In the genomic region with DNA sequence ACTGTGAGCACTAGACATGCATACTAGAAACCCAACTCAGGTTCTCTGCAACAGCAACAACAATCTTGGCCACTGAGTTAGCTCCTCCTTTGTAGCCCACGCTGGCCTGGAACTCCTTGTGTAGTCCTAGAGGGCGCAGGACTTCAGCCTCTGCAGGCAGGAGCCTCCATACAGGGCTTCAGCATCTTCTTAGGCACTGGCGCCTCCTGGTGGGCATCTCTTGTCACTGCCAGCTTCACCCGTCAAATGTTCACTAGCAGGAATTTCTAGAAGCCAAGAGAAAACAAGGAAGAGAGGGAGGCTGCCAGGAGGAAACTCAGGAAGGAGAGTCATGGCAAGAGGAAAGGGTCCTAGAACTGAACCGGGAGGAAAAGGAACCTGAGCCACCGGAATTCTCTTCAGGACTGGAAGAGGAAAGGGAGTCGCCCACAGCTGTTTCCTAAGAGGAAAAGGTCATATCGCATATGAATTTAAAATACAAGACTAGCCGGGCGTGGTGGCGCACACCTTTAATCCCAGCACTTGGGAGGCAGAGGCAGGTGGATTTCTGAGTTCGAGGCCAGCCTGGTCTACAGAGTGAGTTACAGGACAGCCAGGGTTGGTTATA, we compare ENCODE assay signal across 9 mouse cellular contexts. TPM values are rescaled to one million over a fixed set of nuclear protein-coding genes. Genes with fewer than 3 reads are reported as not detected.
DNase-seq lines count a peak whose midpoint lies in the region; ATAC-seq and TF ChIP-seq lines count a peak whose summit lies in the region.
"Had no signal": no experiment of that assay in that cellular context is flagged by ENCODE, and none has a peak within 500 bp of the region (broad histone marks: within the 10 kb centered on the region; RNA-seq: fewer than 3 reads in every experiment).

No protein-coding gene starts in this region.

- H3K4me3 ChIP-seq in embryonic facial prominence, embryonic 11.5 days (ENCODE audit: low read depth, low read length), result no peak overlapping the region
- H3K4me3 ChIP-seq in liver, embryonic 14.5 days (ENCODE audit: insufficient read depth in 1 of 2, low read depth in 2 of 2, low read length in 2 of 2), result no peak overlapping the region
- no peak overlapping the region for H3K4me3 ChIP-seq in neural tube, embryonic 12.5 days
- no peak overlapping the region for H3K4me3 ChIP-seq in stomach, postnatal 0 days (ENCODE audit: low read depth, low read length)
- H3K4me3 ChIP-seq: heart, embryonic 13.5 days had no signal

- no peak overlapping the region for H3K27ac ChIP-seq in embryonic facial prominence, embryonic 11.5 days (replicated peaks; ENCODE audit: low read depth, low read length)
- H3K27ac ChIP-seq in liver, embryonic 14.5 days, result no peak overlapping the region
- H3K27ac ChIP-seq in neural tube, embryonic 12.5 days, result no peak overlapping the region
- H3K27ac ChIP-seq in stomach, postnatal 0 days (replicated peaks), result no peak overlapping the region
- H3K27ac ChIP-seq: heart, embryonic 13.5 days had no signal

- WGBS in embryonic facial prominence, embryonic 11.5 days, result 37% methylated on average over 12 of the region's 12 CpGs
- WGBS in liver, embryonic 14.5 days (ENCODE audit: insufficient replicate concordance), result 6% methylated on average over 12 of the region's 12 CpGs
- 42% methylated on average over 12 of the region's 12 CpGs for WGBS in neural tube, embryonic 12.5 days
- 33% methylated on average over 12 of the region's 12 CpGs for WGBS in stomach, postnatal 0 days

- no peaks in the 10 kb centered on the region for H3K36me3 ChIP-seq in embryonic facial prominence, embryonic 11.5 days (replicated peaks; ENCODE audit: control insufficient read depth, insufficient read depth, low read depth, low read length)
- H3K36me3 ChIP-seq in liver, embryonic 14.5 days (replicated peaks; ENCODE audit: control insufficient read depth, insufficient read depth, low read depth), result no peaks in the 10 kb centered on the region
- H3K36me3 ChIP-seq in neural tube, embryonic 12.5 days, result no peaks in the 10 kb centered on the region
- no peaks in the 10 kb centered on the region for H3K36me3 ChIP-seq in stomach, postnatal 0 days (ENCODE audit: control insufficient read depth, insufficient read depth, low read length)
- H3K36me3 ChIP-seq: heart, embryonic 13.5 days had no signal

- peak; percentile 13; the same call in 1 of the 2 replicates for TF ChIP-seq EP300 in liver, embryonic 14.5 days (IDR thresholded peaks at IDR 0.05; ENCODE audit: low read depth)
- no peak for TF ChIP-seq EP300 in stomach, postnatal 0 days (optimal IDR thresholded peaks at IDR 0.05)

- TF ChIP-seq CTCF in liver, embryonic 14.5 days (IDR thresholded peaks at IDR 0.05; ENCODE audit: low read depth), result peak; percentile 98
- TF ChIP-seq CTCF in stomach, postnatal 0 days (IDR thresholded peaks at IDR 0.05; ENCODE audit: low read depth), result peak; percentile 99

- H3K9ac ChIP-seq in embryonic facial prominence, embryonic 11.5 days (replicated peaks; ENCODE audit: low read length), result no peak overlapping the region
- no peak overlapping the region for H3K9ac ChIP-seq in liver, embryonic 14.5 days (replicated peaks)
- no peak overlapping the region for H3K9ac ChIP-seq in neural tube, embryonic 12.5 days
- no peak overlapping the region for H3K9ac ChIP-seq in stomach, postnatal 0 days (ENCODE audit: low read length)
- H3K9ac ChIP-seq: heart, embryonic 13.5 days had no signal

- H3K9me3 ChIP-seq in embryonic facial prominence, embryonic 11.5 days (replicated peaks; ENCODE audit: control insufficient read depth, low read length), result no peaks in the 10 kb centered on the region
- H3K9me3 ChIP-seq in liver, embryonic 14.5 days (ENCODE audit: control insufficient read depth, low read length), result no peaks in the 10 kb centered on the region
- H3K9me3 ChIP-seq in neural tube, embryonic 12.5 days, result no peaks in the 10 kb centered on the region
- no peaks in the 10 kb centered on the region for H3K9me3 ChIP-seq in stomach, postnatal 0 days (ENCODE audit: control insufficient read depth, low read length)
- H3K9me3 ChIP-seq: heart, embryonic 13.5 days had no signal

- no peaks in the 10 kb centered on the region for H3K27me3 ChIP-seq in embryonic facial prominence, embryonic 11.5 days (ENCODE audit: control insufficient read depth, insufficient read depth, low read length)
- no peaks in the 10 kb centered on the region for H3K27me3 ChIP-seq in liver, embryonic 14.5 days (ENCODE audit: control insufficient read depth, insufficient read depth, low read length)
- no peaks in the 10 kb centered on the region for H3K27me3 ChIP-seq in neural tube, embryonic 12.5 days (replicated peaks)
- H3K27me3 ChIP-seq in stomach, postnatal 0 days (ENCODE audit: control insufficient read depth, insufficient read depth, low read length), result no peaks in the 10 kb centered on the region
- H3K27me3 ChIP-seq: heart, embryonic 13.5 days had no signal

- H3K4me1 ChIP-seq in embryonic facial prominence, embryonic 11.5 days (ENCODE audit: control insufficient read depth, insufficient read depth, low read length), result no peaks in the 10 kb centered on the region
- no peaks in the 10 kb centered on the region for H3K4me1 ChIP-seq in liver, embryonic 14.5 days (replicated peaks; ENCODE audit: control insufficient read depth in 2 of 2, insufficient read depth in 2 of 2, low read length in 1 of 2)
- H3K4me1 ChIP-seq in neural tube, embryonic 12.5 days, result no peaks in the 10 kb centered on the region
- H3K4me1 ChIP-seq in stomach, postnatal 0 days (replicated peaks; ENCODE audit: control insufficient read depth, insufficient read depth), result no peaks in the 10 kb centered on the region
- H3K4me1 ChIP-seq: heart, embryonic 13.5 days had no signal

- H3K4me2 ChIP-seq in embryonic facial prominence, embryonic 11.5 days (ENCODE audit: low read depth, low read length), result no peak overlapping the region
- H3K4me2 ChIP-seq in liver, embryonic 14.5 days (ENCODE audit: low read depth), result no peak overlapping the region
- no peak overlapping the region for H3K4me2 ChIP-seq in neural tube, embryonic 12.5 days (replicated peaks)
- no peak overlapping the region for H3K4me2 ChIP-seq in stomach, postnatal 0 days (replicated peaks; ENCODE audit: low read depth)
- H3K4me2 ChIP-seq: heart, embryonic 13.5 days had no signal

- peak; percentile 79 for ATAC-seq in embryonic facial prominence, embryonic 11.5 days (replicated peaks; ENCODE audit: insufficient number of reproducible peaks, low FRiP score, low TSS enrichment, low read depth)
- ATAC-seq in liver, embryonic 14.5 days (ENCODE audit: insufficient read depth), result peak; percentile 61; the same call in 1 of the 2 replicates
- 0 out of 2 replicates have a peak, but pooled peaks have one; percentile 61 for ATAC-seq in neural tube, embryonic 12.5 days (ENCODE audit: low FRiP score, low read depth)
- ATAC-seq in stomach, postnatal 0 days (ENCODE audit: low FRiP score, low TSS enrichment), result peak; percentile 94

- DNase-seq in CD4-positive helper T cell, adult 2 months (ENCODE audit: low read depth, low spot score), result peak; percentile 81
- DNase-seq in adrenal gland, postnatal 25 days, result peak; percentile 88
- peak; percentile 91 for DNase-seq in embryonic facial prominence, embryonic 11.5 days (ENCODE audit: low spot score)
- DNase-seq in heart, adult 9 months (ENCODE audit: low spot score in 2 of 2), result peak; percentile 83 to 89
- DNase-seq in kidney, postnatal 14 days, result peak; percentile 93
- DNase-seq in liver, embryonic 14.5 days (ENCODE audit: low read depth in 3 of 3, low spot score in 3 of 3), result peak; percentile 61 to 70 (median 65)
- DNase-seq in stomach, postnatal 0 days (ENCODE audit: low spot score), result peak; percentile 92

RNA-seq across cellular contexts. Expression of gene Hps6, which starts 11.4 kb away (rescaled TPM):
- 19.9 and 26.3 TPM in 2 replicates for total RNA-seq in adrenal gland, postnatal 25 days (2021)
- polyA plus RNA-seq in embryonic facial prominence, embryonic 11.5 days (2014; fragmentation: Nextera tagmentation; extraction: Ambion mirVana), result 1.9 and 2.4 TPM in 2 replicates
- polyA plus RNA-seq in liver, embryonic 14.5 days (2012; rRNA removed), result 0.96 and 1.2 TPM in 2 replicates
- 1.3 and 1.4 TPM in 2 replicates for polyA plus RNA-seq in liver, embryonic 14.5 days (2014; fragmentation: Nextera tagmentation; extraction: Ambion mirVana)
- polyA plus RNA-seq in neural tube, embryonic 12.5 days (2016; fragmentation: Nextera tagmentation; extraction: Ambion mirVana), result 4.3 and 5.2 TPM in 2 replicates
- 4.9 and 5.1 TPM in 2 replicates for polyA plus RNA-seq in stomach, postnatal 0 days (2015; fragmentation: Nextera tagmentation; extraction: Ambion mirVana)

RNA-seq across cellular contexts. Expression of gene Armh3, which starts 16.4 kb away (rescaled TPM):
- total RNA-seq in adrenal gland, postnatal 25 days (2021), result 16.9 and 19.7 TPM in 2 replicates
- 13.9 and 15.9 TPM in 2 replicates for polyA plus RNA-seq in embryonic facial prominence, embryonic 11.5 days (2014; fragmentation: Nextera tagmentation; extraction: Ambion mirVana)
- 2.0 and 2.2 TPM in 2 replicates for polyA plus RNA-seq in liver, embryonic 14.5 days (2012; rRNA removed)
- 2.6 and 2.8 TPM in 2 replicates for polyA plus RNA-seq in liver, embryonic 14.5 days (2014; fragmentation: Nextera tagmentation; extraction: Ambion mirVana)
- polyA plus RNA-seq in neural tube, embryonic 12.5 days (2016; fragmentation: Nextera tagmentation; extraction: Ambion mirVana), result 21.2 and 23.0 TPM in 2 replicates
- 7.5 and 8.2 TPM in 2 replicates for polyA plus RNA-seq in stomach, postnatal 0 days (2015; fragmentation: Nextera tagmentation; extraction: Ambion mirVana)

RNA-seq across cellular contexts. Expression of gene Pprc1, which starts 30.0 kb away (rescaled TPM):
- 25.7 and 32.7 TPM in 2 replicates for total RNA-seq in adrenal gland, postnatal 25 days (2021)
- polyA plus RNA-seq in embryonic facial prominence, embryonic 11.5 days (2014; fragmentation: Nextera tagmentation; extraction: Ambion mirVana), result 46.7 and 57.0 TPM in 2 replicates
- polyA plus RNA-seq in liver, embryonic 14.5 days (2012; rRNA removed), result 17.5 and 19.4 TPM in 2 replicates
- 25.0 and 28.0 TPM in 2 replicates for polyA plus RNA-seq in liver, embryonic 14.5 days (2014; fragmentation: Nextera tagmentation; extraction: Ambion mirVana)
- polyA plus RNA-seq in neural tube, embryonic 12.5 days (2016; fragmentation: Nextera tagmentation; extraction: Ambion mirVana), result 25.6 and 26.2 TPM in 2 replicates
- polyA plus RNA-seq in stomach, postnatal 0 days (2015; fragmentation: Nextera tagmentation; extraction: Ambion mirVana), result 8.6 and 10.7 TPM in 2 replicates

RNA-seq across cellular contexts. Expression of gene Ldb1, which starts 30.3 kb away (rescaled TPM):
- total RNA-seq in adrenal gland, postnatal 25 days (2021), result 76.2 and 94.9 TPM in 2 replicates
- polyA plus RNA-seq in embryonic facial prominence, embryonic 11.5 days (2014; fragmentation: Nextera tagmentation; extraction: Ambion mirVana), result 80.7 and 84.4 TPM in 2 replicates
- polyA plus RNA-seq in liver, embryonic 14.5 days (2012; rRNA removed), result 129 and 132 TPM in 2 replicates
- 22.8 and 29.0 TPM in 2 replicates for polyA plus RNA-seq in liver, embryonic 14.5 days (2014; fragmentation: Nextera tagmentation; extraction: Ambion mirVana)
- 139 and 144 TPM in 2 replicates for polyA plus RNA-seq in neural tube, embryonic 12.5 days (2016; fragmentation: Nextera tagmentation; extraction: Ambion mirVana)
- 50.1 and 54.9 TPM in 2 replicates for polyA plus RNA-seq in stomach, postnatal 0 days (2015; fragmentation: Nextera tagmentation; extraction: Ambion mirVana)
